Mouse (Mus musculus): ENCODE data around the gene Mybpc3. TPM values are rescaled to one million over a fixed set of nuclear protein-coding genes. Genes with fewer than 3 reads are reported as not detected.

Mybpc3 gene
- polyA plus RNA-seq, 2 experiments = 0.12 to 0.29 TPM

DNA sequence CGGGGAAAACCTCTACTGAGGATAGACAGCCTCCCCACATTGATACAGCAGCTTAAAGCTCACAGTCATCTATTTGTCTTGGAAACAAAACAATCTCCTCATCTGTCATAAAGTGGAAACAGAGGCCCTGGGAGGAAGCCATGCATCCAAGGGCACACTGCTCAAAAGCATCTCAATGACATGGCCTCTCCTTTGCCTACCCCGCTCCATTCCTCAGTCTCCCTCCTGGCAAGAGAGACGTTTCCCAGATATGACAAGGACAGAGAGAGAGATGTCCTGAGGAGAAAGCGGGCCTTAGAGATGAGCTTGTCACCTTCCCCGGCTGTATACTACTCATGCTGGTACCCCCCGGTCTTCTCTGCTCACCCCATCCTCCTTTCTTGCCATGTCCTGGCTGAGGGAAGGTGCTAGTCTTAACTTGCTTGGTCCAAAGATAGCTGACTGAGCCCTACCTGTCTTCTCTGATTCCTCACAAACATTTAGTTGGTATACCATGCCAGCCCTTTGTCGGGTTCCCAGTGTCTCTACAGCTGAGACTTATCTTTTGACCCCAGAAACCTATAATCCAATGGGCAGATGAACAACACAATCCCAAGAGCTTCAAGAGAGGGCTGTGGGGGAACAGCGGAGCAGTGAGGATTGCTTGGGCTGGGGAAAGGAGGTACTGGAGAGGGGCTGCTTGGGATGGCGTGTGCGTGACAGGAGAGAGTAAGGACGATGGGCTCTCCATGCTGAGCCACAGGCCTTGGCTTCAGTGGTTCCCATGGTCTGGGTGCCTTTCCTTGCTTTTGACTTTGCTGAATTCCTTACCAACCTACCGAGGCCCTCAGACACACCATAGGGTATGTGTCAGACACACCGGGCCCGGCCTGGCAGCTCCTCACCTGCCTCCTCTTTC is 32.2 kb upstream of the Mybpc3 start:
- WGBS = 89% methylated on average over 14 of the region's 14 CpGs
- ATAC-seq (ENCODE audit: low FRiP score, low read depth) (no peak), DNase-seq (ENCODE audit: low spot score) (no peak)
- Histone ChIP-seq H3K36me3 (ENCODE audit: control insufficient read depth, insufficient read depth, low read length) (no peaks in the 10 kb centered on the region), H3K27ac (replicated peaks; ENCODE audit: low read depth, low read length) (no peak overlapping the region), H3K9me3 (ENCODE audit: control insufficient read depth, low read length) (no peaks in the 10 kb centered on the region), H3K27me3 (ENCODE audit: control insufficient read depth, insufficient read depth, low read length) (no peaks in the 10 kb centered on the region), H3K4me2 (replicated peaks; ENCODE audit: low read depth, low read length, severe bottlenecking) (no peak overlapping the region), H3K4me3 (replicated peaks; ENCODE audit: low read length) (no peak overlapping the region), H3K4me1 (ENCODE audit: control insufficient read depth, insufficient read depth, low read length) (no peaks in the 10 kb centered on the region), H3K9ac (ENCODE audit: low read depth, low read length, severe bottlenecking) (no peak overlapping the region)
- no peak for TF ChIP-seq POLR2A (IDR thresholded peaks at IDR 0.05; ENCODE audit: borderline replicate concordance, extremely low read depth, insufficient read depth, insufficient read length)

DNA sequence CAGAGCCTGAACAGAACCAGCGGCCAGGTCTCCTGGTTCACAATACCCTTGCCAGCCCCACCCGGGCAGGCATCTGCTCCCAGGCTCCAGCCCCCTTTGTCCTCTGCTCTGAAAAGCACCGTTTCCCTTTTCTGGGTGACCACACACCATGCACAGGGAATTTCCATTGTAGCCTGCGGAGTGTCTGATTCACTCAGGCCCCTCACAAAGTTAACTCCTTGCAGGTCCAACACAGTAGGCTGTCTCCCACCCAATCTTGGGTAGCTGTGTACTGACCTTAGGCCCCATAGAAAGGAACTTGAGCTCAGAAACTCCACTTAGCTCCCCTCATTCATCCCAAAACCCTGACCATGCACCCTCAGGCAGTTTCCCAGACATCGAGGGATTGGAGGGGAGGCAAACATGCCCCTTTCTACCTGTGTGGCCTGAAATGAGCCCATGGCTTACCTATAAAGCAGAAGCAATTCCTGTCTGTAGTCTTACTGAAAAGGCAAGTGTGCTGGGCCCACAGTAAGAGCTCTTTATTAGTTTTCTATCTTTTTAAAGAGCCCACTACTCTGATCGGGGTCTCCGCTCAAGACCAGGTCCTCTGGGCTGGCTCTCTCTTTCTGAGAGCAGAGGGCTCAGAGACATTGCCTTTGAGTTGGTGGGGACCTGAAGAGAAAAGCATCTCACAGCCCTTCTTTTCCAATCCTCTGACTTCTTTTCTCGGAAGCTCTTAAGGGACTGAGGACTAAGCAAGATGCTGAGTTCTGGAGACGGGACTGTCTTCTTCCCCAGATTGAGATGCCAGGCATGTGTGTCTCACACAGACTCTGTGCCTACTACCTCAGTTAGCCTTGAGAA is 31.3 kb upstream of the Mybpc3 start:
- DNase-seq (ENCODE audit: low spot score) (no peak), ATAC-seq (ENCODE audit: low FRiP score, low read depth) (no peak)
- 65% methylated on average over 9 of the region's 9 CpGs for WGBS
- Histone ChIP-seq H3K36me3 (ENCODE audit: control insufficient read depth, insufficient read depth, low read length) (no peaks in the 10 kb centered on the region), H3K27ac (replicated peaks; ENCODE audit: low read depth, low read length) (no peak overlapping the region), H3K9me3 (ENCODE audit: control insufficient read depth, low read length) (no peaks in the 10 kb centered on the region), H3K27me3 (ENCODE audit: control insufficient read depth, insufficient read depth, low read length) (no peaks in the 10 kb centered on the region), H3K9ac (ENCODE audit: low read depth, low read length, severe bottlenecking) (no peak overlapping the region), H3K4me3 (replicated peaks; ENCODE audit: low read length) (no peak overlapping the region), H3K4me2 (replicated peaks; ENCODE audit: low read depth, low read length, severe bottlenecking) (no peak overlapping the region), H3K4me1 (ENCODE audit: control insufficient read depth, insufficient read depth, low read length) (no peaks in the 10 kb centered on the region)
- no peak for TF ChIP-seq POLR2A (IDR thresholded peaks at IDR 0.05; ENCODE audit: borderline replicate concordance, extremely low read depth, insufficient read depth, insufficient read length)

DNA sequence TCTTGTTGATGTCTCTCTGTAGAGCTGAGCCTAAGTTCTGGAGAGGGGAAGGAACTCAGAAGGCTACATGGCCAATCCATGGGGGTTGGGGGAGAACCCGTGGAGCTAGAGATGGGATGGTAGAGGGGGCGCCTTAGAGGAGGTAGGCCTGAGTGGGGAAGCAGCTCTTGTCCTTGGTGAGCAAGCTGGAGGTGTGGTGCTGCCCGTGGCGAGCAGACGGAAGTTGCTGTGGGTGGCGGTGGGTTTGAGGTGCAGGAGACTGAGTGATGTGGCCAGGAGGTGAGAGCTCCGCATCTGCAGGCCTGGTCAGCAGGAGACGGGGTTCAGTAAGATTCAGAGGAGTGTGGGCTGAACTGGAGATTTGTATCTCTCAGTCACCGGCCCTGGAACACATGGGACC is 30.5 kb upstream of the Mybpc3 start:
- H3K9me3 ChIP-seq (ENCODE audit: control insufficient read depth, low read length) = no peaks in the 10 kb centered on the region
- H3K27ac ChIP-seq (replicated peaks; ENCODE audit: low read depth, low read length) = no peak overlapping the region
- H3K9ac ChIP-seq (ENCODE audit: low read depth, low read length, severe bottlenecking) = no peak overlapping the region
- H3K4me1 ChIP-seq (ENCODE audit: control insufficient read depth, insufficient read depth, low read length) = no peaks in the 10 kb centered on the region
- no peaks in the 10 kb centered on the region for H3K27me3 ChIP-seq (ENCODE audit: control insufficient read depth, insufficient read depth, low read length)
- no peak overlapping the region for H3K4me3 ChIP-seq (replicated peaks; ENCODE audit: low read length)
- no peak for ATAC-seq (ENCODE audit: low FRiP score, low read depth)
- H3K4me2 ChIP-seq (replicated peaks; ENCODE audit: low read depth, low read length, severe bottlenecking) = no peak overlapping the region
- no peak for TF ChIP-seq POLR2A (IDR thresholded peaks at IDR 0.05; ENCODE audit: borderline replicate concordance, extremely low read depth, insufficient read depth, insufficient read length)
- 81% methylated on average over 9 of the region's 9 CpGs for WGBS
- H3K36me3 ChIP-seq (ENCODE audit: control insufficient read depth, insufficient read depth, low read length) = no peaks in the 10 kb centered on the region
- no peak for DNase-seq (ENCODE audit: low spot score)

DNA sequence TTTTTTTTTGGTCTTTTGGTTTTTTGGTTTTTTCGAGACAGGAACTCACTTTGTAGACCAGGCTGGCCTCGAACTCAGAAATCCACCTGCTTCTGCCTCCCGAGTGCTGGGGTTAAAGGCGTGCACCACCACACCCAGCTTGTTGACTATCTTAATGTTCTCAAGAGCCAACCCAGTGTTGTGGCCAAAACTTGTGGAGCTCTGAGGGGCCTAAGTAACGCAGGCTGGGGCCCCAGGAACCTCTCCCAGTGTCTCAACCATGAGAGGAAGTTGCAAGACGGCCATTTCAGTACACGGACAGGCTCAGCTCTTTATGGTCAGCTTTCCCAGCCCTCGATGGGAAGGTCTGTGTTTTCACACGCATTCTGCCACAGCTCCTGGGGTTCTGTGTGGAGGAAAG is 29.0 kb upstream of the Mybpc3 start:
- Histone ChIP-seq H3K9ac (ENCODE audit: low read depth, low read length, severe bottlenecking) (no peak overlapping the region), H3K4me1 (ENCODE audit: control insufficient read depth, insufficient read depth, low read length) (no peaks in the 10 kb centered on the region), H3K4me2 (replicated peaks; ENCODE audit: low read depth, low read length, severe bottlenecking) (no peak overlapping the region), H3K36me3 (ENCODE audit: control insufficient read depth, insufficient read depth, low read length) (no peaks in the 10 kb centered on the region), H3K9me3 (ENCODE audit: control insufficient read depth, low read length) (no peaks in the 10 kb centered on the region), H3K27ac (replicated peaks; ENCODE audit: low read depth, low read length) (no peak overlapping the region), H3K27me3 (ENCODE audit: control insufficient read depth, insufficient read depth, low read length) (no peaks in the 10 kb centered on the region), H3K4me3 (replicated peaks; ENCODE audit: low read length) (no peak overlapping the region)
- WGBS = 80% methylated on average over 9 of the region's 9 CpGs
- no peak for TF ChIP-seq POLR2A (IDR thresholded peaks at IDR 0.05; ENCODE audit: borderline replicate concordance, extremely low read depth, insufficient read depth, insufficient read length)
- DNase-seq (ENCODE audit: low spot score) = no peak
- ATAC-seq (ENCODE audit: low FRiP score, low read depth) = no peak

DNA sequence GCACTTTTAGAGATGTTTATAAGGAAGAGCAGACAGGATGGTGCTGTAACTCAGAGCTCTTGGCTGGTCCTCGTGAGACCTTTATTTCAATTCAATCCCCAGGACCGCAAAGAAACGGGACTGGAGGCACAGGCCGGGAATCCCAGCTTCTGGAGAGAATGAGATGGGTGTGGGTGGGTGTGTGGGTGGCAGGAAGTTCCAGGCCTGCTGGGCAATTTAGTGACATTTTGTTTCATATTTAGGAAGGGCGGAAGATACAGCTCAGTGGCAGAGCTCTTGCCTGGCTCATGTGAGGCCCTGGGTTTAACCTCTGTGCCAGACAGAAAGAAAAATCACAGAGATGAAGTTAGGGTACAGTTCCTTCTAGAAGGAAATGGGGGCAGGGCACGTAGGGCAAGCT is 27.7 kb upstream of the Mybpc3 start:
- ATAC-seq (ENCODE audit: low FRiP score, low read depth) = no peak
- no peaks in the 10 kb centered on the region for H3K9me3 ChIP-seq (ENCODE audit: control insufficient read depth, low read length)
- H3K4me3 ChIP-seq (replicated peaks; ENCODE audit: low read length) = no peak overlapping the region
- H3K36me3 ChIP-seq (ENCODE audit: control insufficient read depth, insufficient read depth, low read length) = no peaks in the 10 kb centered on the region
- H3K4me1 ChIP-seq (ENCODE audit: control insufficient read depth, insufficient read depth, low read length) = no peaks in the 10 kb centered on the region
- no peak overlapping the region for H3K27ac ChIP-seq (replicated peaks; ENCODE audit: low read depth, low read length)
- H3K4me2 ChIP-seq (replicated peaks; ENCODE audit: low read depth, low read length, severe bottlenecking) = no peak overlapping the region
- DNase-seq (ENCODE audit: low spot score) = no peak
- H3K9ac ChIP-seq (ENCODE audit: low read depth, low read length, severe bottlenecking) = no peak overlapping the region
- TF ChIP-seq POLR2A (IDR thresholded peaks at IDR 0.05; ENCODE audit: borderline replicate concordance, extremely low read depth, insufficient read depth, insufficient read length) = no peak
- 73% methylated on average over 6 of the region's 6 CpGs for WGBS
- no peaks in the 10 kb centered on the region for H3K27me3 ChIP-seq (ENCODE audit: control insufficient read depth, insufficient read depth, low read length)

Measured in limb, embryonic 14.5 days (tissue).